Mouse (Mus musculus): ENCODE measurements around the gene Tcaf2. TPM values are rescaled to one million over a fixed set of nuclear protein-coding genes. Genes with fewer than 3 reads are reported as not detected.

Gene Tcaf2
- polyA plus RNA-seq, 1 experiment from 2014 or later, result 6.1 TPM

DNA sequence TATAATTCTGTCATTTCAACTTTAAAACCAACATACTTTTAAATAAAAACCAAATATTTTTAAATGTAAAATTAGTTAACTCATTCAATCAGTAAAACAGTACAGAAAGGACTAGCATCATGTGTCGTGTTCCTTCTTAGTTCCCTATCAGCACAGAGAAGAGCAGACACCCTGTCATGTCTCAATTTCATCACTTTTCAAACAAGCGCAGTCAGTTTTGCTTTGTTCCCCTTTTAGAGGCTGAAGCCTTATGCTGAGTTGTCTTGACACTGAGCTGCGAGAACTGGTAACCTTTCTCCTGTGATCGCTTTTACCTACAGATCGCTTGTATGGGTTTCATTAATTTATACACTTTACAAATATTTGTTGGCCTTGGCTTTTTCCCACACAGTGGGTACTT lies 10.7 kb downstream of the Tcaf2 start:
- Histone ChIP-seq H3K4me2 (replicated peaks; ENCODE audit: low read depth, low read length) (no peak overlapping the region), H3K9ac (replicated peaks; ENCODE audit: low read length) (no peak overlapping the region), H3K4me3 (ENCODE audit: low read length) (no peak overlapping the region), H3K9me3 (ENCODE audit: low read length) (no peaks in the 10 kb centered on the region), H3K27ac (ENCODE audit: low read length) (no peak overlapping the region), H3K27me3 (ENCODE audit: insufficient read depth, low read length) (no peaks in the 10 kb centered on the region), H3K36me3 (ENCODE audit: insufficient read depth, low read length) (no peaks in the 10 kb centered on the region), H3K4me1 (ENCODE audit: insufficient read depth, low read length) (no peaks in the 10 kb centered on the region)
- 84% methylated on average over 5 of the region's 5 CpGs for WGBS
- no peak for ATAC-seq (ENCODE audit: low FRiP score, low TSS enrichment)

DNA sequence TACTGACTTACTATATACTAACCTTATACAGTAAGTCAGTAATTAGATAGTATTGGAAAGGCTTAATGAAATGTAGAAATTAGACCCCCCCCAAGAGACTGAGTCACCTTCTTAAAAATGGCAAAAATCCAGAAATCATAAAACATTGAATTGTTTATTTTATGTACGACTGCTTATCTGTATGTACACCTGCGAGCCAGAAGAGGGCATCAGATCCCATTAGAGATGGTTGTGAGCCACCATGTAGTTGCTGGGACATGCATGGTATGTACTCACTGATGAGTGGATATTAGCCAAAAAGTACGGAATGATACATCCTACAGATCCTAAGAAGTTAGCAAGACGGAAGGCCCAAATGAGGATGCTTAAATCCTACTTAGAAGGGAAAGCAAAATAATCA lies 13.7 kb downstream of the Tcaf2 start:
- Histone ChIP-seq H3K4me3 (ENCODE audit: low read length) (no peak overlapping the region), H3K4me1 (ENCODE audit: insufficient read depth, low read length) (no peaks in the 10 kb centered on the region), H3K9ac (replicated peaks; ENCODE audit: low read length) (no peak overlapping the region), H3K27ac (ENCODE audit: low read length) (no peak overlapping the region), H3K4me2 (replicated peaks; ENCODE audit: low read depth, low read length) (no peak overlapping the region), H3K36me3 (ENCODE audit: insufficient read depth, low read length) (no peaks in the 10 kb centered on the region), H3K9me3 (ENCODE audit: low read length) (no peaks in the 10 kb centered on the region), H3K27me3 (ENCODE audit: insufficient read depth, low read length) (no peaks in the 10 kb centered on the region)
- no peak for ATAC-seq (ENCODE audit: low FRiP score, low TSS enrichment)
- WGBS, result 73% methylated on average over 4 of the region's 4 CpGs

DNA sequence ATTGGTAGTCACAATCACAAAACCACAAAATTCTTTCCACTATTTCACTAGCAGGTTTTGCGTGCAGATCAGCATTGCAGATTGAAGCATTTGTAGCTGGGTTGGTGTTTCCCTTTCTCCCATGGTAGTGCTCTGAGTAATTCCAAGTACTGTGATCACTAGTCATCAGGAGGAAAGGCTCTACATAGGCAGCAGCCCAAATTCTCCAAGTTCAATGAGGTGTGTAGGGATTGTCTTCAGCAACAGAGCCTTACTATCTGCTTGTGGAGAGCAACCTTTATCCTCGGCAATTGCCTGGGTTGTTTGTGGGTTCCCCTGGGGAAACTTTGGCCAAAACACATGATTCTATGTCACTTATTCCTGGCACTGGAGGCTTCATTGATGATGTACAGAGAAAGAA lies 28.1 kb downstream of the Tcaf2 start:
- WGBS, result 81% methylated on average over 2 of the region's 2 CpGs
- no peaks in the 10 kb centered on the region for H3K27me3 ChIP-seq (ENCODE audit: insufficient read depth, low read length)
- no peak for ATAC-seq (ENCODE audit: low FRiP score, low TSS enrichment)
- H3K4me2 ChIP-seq (replicated peaks; ENCODE audit: low read depth, low read length), result no peak overlapping the region
- H3K4me3 ChIP-seq (ENCODE audit: low read length), result no peak overlapping the region
- no peaks in the 10 kb centered on the region for H3K36me3 ChIP-seq (ENCODE audit: insufficient read depth, low read length)
- H3K9me3 ChIP-seq (ENCODE audit: low read length), result no peaks in the 10 kb centered on the region
- no peaks in the 10 kb centered on the region for H3K4me1 ChIP-seq (ENCODE audit: insufficient read depth, low read length)
- no peak overlapping the region for H3K27ac ChIP-seq (ENCODE audit: low read length)
- no peak overlapping the region for H3K9ac ChIP-seq (replicated peaks; ENCODE audit: low read length)

- Histone ChIP-seq H3K4me3 (ENCODE audit: low read length) (no peak overlapping the region), H3K9ac (replicated peaks; ENCODE audit: low read length) (no peak overlapping the region), H3K4me1 (ENCODE audit: insufficient read depth, low read length) (no peaks in the 10 kb centered on the region), H3K27ac (ENCODE audit: low read length) (no peak overlapping the region), H3K36me3 (ENCODE audit: insufficient read depth, low read length) (no peaks in the 10 kb centered on the region), H3K9me3 (ENCODE audit: low read length) (no peaks in the 10 kb centered on the region), H3K4me2 (replicated peaks; ENCODE audit: low read depth, low read length) (no peak overlapping the region), H3K27me3 (ENCODE audit: insufficient read depth, low read length) (no peaks in the 10 kb centered on the region)
- no peak for ATAC-seq (ENCODE audit: low FRiP score, low TSS enrichment)
These were observed 32.8 kb downstream of the Tcaf2 start for GRCm38 (mm10) chr6:42612218-42612617.

- Histone ChIP-seq H3K36me3 (ENCODE audit: insufficient read depth, low read length) (no peaks in the 10 kb centered on the region), H3K4me1 (ENCODE audit: insufficient read depth, low read length) (no peaks in the 10 kb centered on the region), H3K4me2 (replicated peaks; ENCODE audit: low read depth, low read length) (no peak overlapping the region), H3K27me3 (ENCODE audit: insufficient read depth, low read length) (no peaks in the 10 kb centered on the region), H3K4me3 (ENCODE audit: low read length) (no peak overlapping the region), H3K9ac (replicated peaks; ENCODE audit: low read length) (no peak overlapping the region), H3K9me3 (ENCODE audit: low read length) (no peaks in the 10 kb centered on the region), H3K27ac (ENCODE audit: low read length) (no peak overlapping the region)
- ATAC-seq (ENCODE audit: low FRiP score, low TSS enrichment), result peak; percentile 73; the same call in 1 of the 2 replicates
- WGBS, result 42% methylated on average over 4 of the region's 4 CpGs
These were observed 34.0 kb downstream of the Tcaf2 start for GRCm38 (mm10) chr6:42610954-42611522.

GRCm38 (mm10) chr6:42597592-42597991 lies 47.5 kb downstream of the Tcaf2 start, which contains the start of gene Tcaf3:
Gene Tcaf3, minus strand, starts transcription at chr6:42597692.
- Histone ChIP-seq H3K4me1 (ENCODE audit: insufficient read depth, low read length) (no peaks in the 10 kb centered on the region), H3K36me3 (ENCODE audit: insufficient read depth, low read length) (no peaks in the 10 kb centered on the region), H3K27me3 (ENCODE audit: insufficient read depth, low read length) (no peaks in the 10 kb centered on the region), H3K9me3 (ENCODE audit: low read length) (no peaks in the 10 kb centered on the region), H3K27ac (ENCODE audit: low read length) (no peak within 1 kb of the TSS), H3K9ac (replicated peaks; ENCODE audit: low read length) (no peak within 1 kb of the TSS), H3K4me2 (replicated peaks; ENCODE audit: low read depth, low read length) (no peak within 1 kb of the TSS), H3K4me3 (ENCODE audit: low read length) (no peak within 1 kb of the TSS)
- no peak for ATAC-seq (ENCODE audit: low FRiP score, low TSS enrichment)
- WGBS, result 86% methylated on average over 4 of the region's 4 CpGs

GRCm38 (mm10) chr6:42593138-42593882 lies 51.7 kb downstream of the Tcaf2 start:
- H3K4me3 ChIP-seq (ENCODE audit: low read length), result no peak overlapping the region
- no peaks in the 10 kb centered on the region for H3K27me3 ChIP-seq (ENCODE audit: insufficient read depth, low read length)
- no peak overlapping the region for H3K27ac ChIP-seq (ENCODE audit: low read length)
- H3K4me2 ChIP-seq (replicated peaks; ENCODE audit: low read depth, low read length), result no peak overlapping the region
- WGBS, result 71% methylated on average over 17 of the region's 17 CpGs
- H3K9me3 ChIP-seq (ENCODE audit: low read length), result no peaks in the 10 kb centered on the region
- no peaks in the 10 kb centered on the region for H3K4me1 ChIP-seq (ENCODE audit: insufficient read depth, low read length)
- no peaks in the 10 kb centered on the region for H3K36me3 ChIP-seq (ENCODE audit: insufficient read depth, low read length)
- H3K9ac ChIP-seq (replicated peaks; ENCODE audit: low read length), result no peak overlapping the region
- ATAC-seq (ENCODE audit: low FRiP score, low TSS enrichment), result no peak

- no peaks in the 10 kb centered on the region for H3K36me3 ChIP-seq (ENCODE audit: insufficient read depth, low read length)
- no peaks in the 10 kb centered on the region for H3K27me3 ChIP-seq (ENCODE audit: insufficient read depth, low read length)
- no peak overlapping the region for H3K9ac ChIP-seq (replicated peaks; ENCODE audit: low read length)
- ATAC-seq (ENCODE audit: low FRiP score, low TSS enrichment), result no peak
- 85% methylated on average over 5 of the region's 5 CpGs for WGBS
- no peaks in the 10 kb centered on the region for H3K4me1 ChIP-seq (ENCODE audit: insufficient read depth, low read length)
- no peaks in the 10 kb centered on the region for H3K9me3 ChIP-seq (ENCODE audit: low read length)
- H3K4me3 ChIP-seq (ENCODE audit: low read length), result no peak overlapping the region
- H3K27ac ChIP-seq (ENCODE audit: low read length), result no peak overlapping the region
- H3K4me2 ChIP-seq (replicated peaks; ENCODE audit: low read depth, low read length), result no peak overlapping the region
These were observed 58.5 kb downstream of the Tcaf2 start for GRCm38 (mm10) chr6:42586569-42586968.

GRCm38 (mm10) chr6:42583488-42583872 lies 61.6 kb downstream of the Tcaf2 start:
- no peaks in the 10 kb centered on the region for H3K9me3 ChIP-seq (ENCODE audit: low read length)
- H3K36me3 ChIP-seq (ENCODE audit: insufficient read depth, low read length), result no peaks in the 10 kb centered on the region
- H3K4me2 ChIP-seq (replicated peaks; ENCODE audit: low read depth, low read length), result peak overlapping the region; percentile 23
- H3K4me3 ChIP-seq (ENCODE audit: low read length), result 0 out of 2 replicates have a peak overlapping the region, but pooled peaks have one; percentile 13
- 0% methylated on average over 7 of the region's 7 CpGs for WGBS
- no peaks in the 10 kb centered on the region for H3K4me1 ChIP-seq (ENCODE audit: insufficient read depth, low read length)
- H3K9ac ChIP-seq (replicated peaks; ENCODE audit: low read length), result no peak overlapping the region
- H3K27ac ChIP-seq (ENCODE audit: low read length), result no peak overlapping the region
- no peaks in the 10 kb centered on the region for H3K27me3 ChIP-seq (ENCODE audit: insufficient read depth, low read length)
- ATAC-seq (ENCODE audit: low FRiP score, low TSS enrichment), result no peak

GRCm38 (mm10) chr6:42582741-42583487 lies 62.1 kb downstream of the Tcaf2 start:
- no peak overlapping the region for H3K27ac ChIP-seq (ENCODE audit: low read length)
- no peaks in the 10 kb centered on the region for H3K4me1 ChIP-seq (ENCODE audit: insufficient read depth, low read length)
- peak overlapping the region; percentile 23 for H3K4me2 ChIP-seq (replicated peaks; ENCODE audit: low read depth, low read length)
- no peaks in the 10 kb centered on the region for H3K9me3 ChIP-seq (ENCODE audit: low read length)
- H3K4me3 ChIP-seq (ENCODE audit: low read length), result 0 out of 2 replicates have a peak overlapping the region, but pooled peaks have one; percentile 13
- no peak; the same call in 1 of the 2 replicates for ATAC-seq (ENCODE audit: low FRiP score, low TSS enrichment)
- no peak overlapping the region for H3K9ac ChIP-seq (replicated peaks; ENCODE audit: low read length)
- no peaks in the 10 kb centered on the region for H3K27me3 ChIP-seq (ENCODE audit: insufficient read depth, low read length)
- no peaks in the 10 kb centered on the region for H3K36me3 ChIP-seq (ENCODE audit: insufficient read depth, low read length)
- 56% methylated on average over 9 of the region's 9 CpGs for WGBS

Data from kidney, embryonic 16.5 days (tissue).